Mouse (Mus musculus) lung, postnatal 0 days (tissue): ENCODE measurements around the gene Ncan.

Experiments
- CTCF ChIP-seq: IDR thresholded peaks from 2 replicates; pipeline ENCODE4 v1.5.1; 2016; ENCODE audit warnings: antibody characterized with exemption, mild to moderate bottlenecking
- EP300 ChIP-seq: IDR thresholded peaks from 2 replicates; pipeline ENCODE4 v1.6.1; 2016; ENCODE audit warnings: antibody characterized with exemption, mild to moderate bottlenecking, control low read depth

- TF ChIP-seq CTCF: no peak
- TF ChIP-seq EP300: no peak
These were observed 34.5 kb downstream of the Ncan start for GRCm38 (mm10) chr8:70086151-70086550.
